Mouse (Mus musculus) olfactory bulb, adult 2 months (tissue): Measurements from ENCODE around the gene Tbc1d4. TPM values are rescaled to one million over a fixed set of nuclear protein-coding genes. Genes with fewer than 3 reads are reported as not detected.

Source experiments
- H3K27ac ChIP-seq: fragments of 200-500 bp; 2 replicates; pipeline ENCODE4 v1.5.1; 2012; ENCODE audit warnings: low read depth, low read length; ENCODE audit not compliant: insufficient read depth
- H3K4me1 ChIP-seq: fragments of 200-500 bp; 2 replicates; pipeline ENCODE4 v1.6.1; 2012; ENCODE audit warnings: low read length; ENCODE audit not compliant: control insufficient read depth, insufficient read depth
- H3K4me3 ChIP-seq: fragments of 200-500 bp; 2 replicates; pipeline ENCODE4 v1.5.1; 2012; ENCODE audit warnings: mild to moderate bottlenecking, low read depth, low read length, moderate library complexity; ENCODE audit not compliant: insufficient read depth
- CTCF ChIP-seq: fragments of 200-500 bp; IDR thresholded peaks from 2 replicates; pipeline ENCODE4 v1.5.1; 2012; ENCODE audit warnings: low read depth, mild to moderate bottlenecking, low read length, moderate library complexity; ENCODE audit not compliant: insufficient read depth
- POLR2A ChIP-seq: fragments of 200-500 bp; IDR thresholded peaks from 2 replicates; pipeline ENCODE4 v1.6.1; 2012; ENCODE audit warnings: mild to moderate bottlenecking, low read depth, low read length, moderate library complexity; ENCODE audit not compliant: insufficient read depth
- WGBS: fragments of 180-500 bp; shearing (Covaris S2); methylation state at CpG from one replicate; pipeline ENCODE4 v1.1.7; 2018; 5-methylcytosine and 5-hydroxymethylcytosine counted together
- polyA plus RNA-seq: library from polyadenylated mRNA; stranded (reverse); fragments of >200 nt; gene quantifications from 2 replicates; pipeline ENCODE4 v1.2.4, GENCODE M21; 2012; ENCODE audit warnings: low replicate concordance; ENCODE audit not compliant: missing spikeins, insufficient read depth, insufficient read length

Tbc1d4 gene
- not detected in 2 replicates for polyA plus RNA-seq

GRCm38 (mm10) chr14:101608519-101609368, at the start of gene Tbc1d4:
Gene Tbc1d4 (minus strand): TSS chr14:101609191.
- H3K27ac ChIP-seq, result no peak within 1 kb of the TSS
- under 1% methylated on average over 62 of the region's 62 CpGs for WGBS
- no peak for TF ChIP-seq POLR2A
- no peak for TF ChIP-seq CTCF
- peaks cover 19% of the 10 kb centered on the region for H3K4me1 ChIP-seq
- H3K4me3 ChIP-seq, result peak within 1 kb of the TSS; percentile 59

DNA sequence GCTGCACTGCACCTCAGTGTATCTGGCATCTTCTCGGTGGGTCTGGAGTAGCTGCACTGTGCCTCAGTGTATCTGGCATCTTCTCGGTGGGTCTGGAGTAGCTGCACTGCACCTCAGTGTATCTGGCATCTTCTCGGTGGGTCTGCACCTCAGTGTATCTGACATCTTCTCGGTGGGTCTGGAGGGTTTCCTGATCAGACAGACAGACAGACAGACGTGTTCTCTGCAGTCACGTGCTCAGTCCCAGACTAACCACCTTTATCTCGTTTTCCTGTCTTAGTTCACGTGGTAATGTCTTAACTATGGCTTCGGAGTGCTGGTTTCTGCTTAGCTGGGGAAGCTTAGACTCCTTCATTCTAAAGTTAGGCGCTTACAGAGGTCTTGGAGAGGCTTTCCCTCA, 47.3 kb upstream of the Tbc1d4 start:
- H3K4me3 ChIP-seq, result no peak overlapping the region
- TF ChIP-seq CTCF (no peak), POLR2A (no peak)
- 88% methylated on average over 10 of the region's 10 CpGs for WGBS

DNA sequence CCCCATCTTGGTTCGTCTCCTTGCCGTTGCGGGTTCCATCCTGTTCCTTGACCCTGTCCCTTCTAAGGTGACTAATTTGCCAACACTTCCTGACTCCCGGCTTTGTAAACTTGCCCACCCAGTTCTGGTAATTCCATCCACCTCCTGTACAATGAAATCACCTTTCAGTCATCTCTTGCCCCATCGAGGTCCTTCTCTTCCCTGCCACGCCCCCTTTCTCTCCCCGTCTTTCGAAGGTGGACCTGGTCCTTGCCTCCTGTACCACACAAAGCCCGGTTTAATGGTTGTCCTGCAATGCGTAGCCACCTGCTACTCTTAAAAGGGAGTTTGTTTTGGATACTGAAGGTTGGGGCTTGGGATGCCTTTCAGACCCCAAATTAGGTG, 45.5 kb upstream of the Tbc1d4 start:
- H3K4me1 ChIP-seq, result 0 out of 2 replicates have a peak, but pooled peaks cover 2% of the 10 kb centered on the region
- H3K4me3 ChIP-seq, result peak overlapping the region; percentile 76
- no peak overlapping the region for H3K27ac ChIP-seq
- no peak for TF ChIP-seq CTCF
- 1% methylated on average over 10 of the region's 10 CpGs for WGBS

More for the DNA sequence above, 47.3 kb upstream of the Tbc1d4 start:
- 0 out of 2 replicates have a peak, but pooled peaks cover 2% of the 10 kb centered on the region for H3K4me1 ChIP-seq
- no peak overlapping the region for H3K27ac ChIP-seq

- Histone ChIP-seq H3K27ac (peak within 1 kb of the TSS; percentile 97), H3K4me3 (peak within 1 kb of the TSS; percentile 76), H3K4me1 (0 out of 2 replicates have a peak, but pooled peaks cover 2% of the 10 kb centered on the region)
- WGBS, result under 1% methylated on average over 81 of the region's 81 CpGs
- TF ChIP-seq CTCF (peak; percentile 86), POLR2A (peak; percentile 68)
These were observed 44.9 kb upstream of the Tbc1d4 start, which contains the start of gene Uchl3 for GRCm38 (mm10) chr14:101653581-101654525. Gene Uchl3 (plus strand): TSS chr14:101653967.

- TF ChIP-seq POLR2A (no peak), CTCF (no peak)
- Histone ChIP-seq H3K4me1 (0 out of 2 replicates have a peak, but pooled peaks cover 2% of the 10 kb centered on the region), H3K4me3 (no peak overlapping the region), H3K27ac (no peak overlapping the region)
- WGBS, result 89% methylated on average over 6 of the region's 6 CpGs
These were observed 43.6 kb upstream of the Tbc1d4 start for GRCm38 (mm10) chr14:101652571-101652970.

DNA sequence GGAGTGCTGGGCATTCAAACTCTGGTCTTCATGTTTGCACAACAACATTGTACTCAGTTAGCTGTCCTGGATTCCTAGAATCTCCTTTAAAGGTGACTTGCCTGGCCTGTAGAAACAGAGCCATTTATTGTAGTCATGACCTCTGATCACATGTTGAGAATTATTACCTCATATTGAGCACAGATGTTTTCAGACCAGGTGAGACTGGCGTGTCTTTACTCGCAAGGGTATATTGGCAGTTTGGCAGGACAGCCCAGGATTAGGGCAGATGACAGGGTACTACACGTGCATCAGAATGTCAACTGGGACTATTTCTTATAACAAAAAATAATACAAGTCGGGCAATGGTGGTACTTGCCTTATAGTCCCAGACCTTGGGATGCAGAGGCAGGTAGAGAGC, 41.6 kb upstream of the Tbc1d4 start:
- Histone ChIP-seq H3K27ac (no peak overlapping the region), H3K4me1 (0 out of 2 replicates have a peak, but pooled peaks cover 2% of the 10 kb centered on the region), H3K4me3 (no peak overlapping the region)
- 88% methylated on average over 4 of the region's 4 CpGs for WGBS
- TF ChIP-seq POLR2A, result no peak
- TF ChIP-seq CTCF, result no peak

- Histone ChIP-seq H3K27ac (no peak overlapping the region), H3K4me3 (no peak overlapping the region), H3K4me1 (no peaks in the 10 kb centered on the region)
- TF ChIP-seq POLR2A (no peak), CTCF (no peak)
- 97% methylated on average over 1 of the region's 1 CpGs for WGBS
These were observed 36.0 kb upstream of the Tbc1d4 start for GRCm38 (mm10) chr14:101644948-101645347.

GRCm38 (mm10) chr14:101640153-101640843, 31.3 kb upstream of the Tbc1d4 start, which contains the start of gene Commd6:
Gene Commd6 (minus strand): TSS chr14:101640686.
- Histone ChIP-seq H3K27ac (peak within 1 kb of the TSS; percentile 82), H3K4me3 (peak within 1 kb of the TSS; percentile 62), H3K4me1 (no peaks in the 10 kb centered on the region)
- under 1% methylated on average over 39 of the region's 39 CpGs for WGBS
- TF ChIP-seq CTCF, result no peak
- TF ChIP-seq POLR2A, result 0 out of 2 replicates have a peak, but pooled peaks have one; percentile 60
